Mouse (Mus musculus) urinary bladder, postnatal 4 days (tissue): Measurements from ENCODE around the gene Mon1a.

Experiments used
- DNase-seq, 2 experiments: peaks; one replicate each; pipeline ENCODE4 v3.0.0; 2021 to 2022; ENCODE audit warnings: low spot score in 2 of 2

Gene Mon1a

DNA sequence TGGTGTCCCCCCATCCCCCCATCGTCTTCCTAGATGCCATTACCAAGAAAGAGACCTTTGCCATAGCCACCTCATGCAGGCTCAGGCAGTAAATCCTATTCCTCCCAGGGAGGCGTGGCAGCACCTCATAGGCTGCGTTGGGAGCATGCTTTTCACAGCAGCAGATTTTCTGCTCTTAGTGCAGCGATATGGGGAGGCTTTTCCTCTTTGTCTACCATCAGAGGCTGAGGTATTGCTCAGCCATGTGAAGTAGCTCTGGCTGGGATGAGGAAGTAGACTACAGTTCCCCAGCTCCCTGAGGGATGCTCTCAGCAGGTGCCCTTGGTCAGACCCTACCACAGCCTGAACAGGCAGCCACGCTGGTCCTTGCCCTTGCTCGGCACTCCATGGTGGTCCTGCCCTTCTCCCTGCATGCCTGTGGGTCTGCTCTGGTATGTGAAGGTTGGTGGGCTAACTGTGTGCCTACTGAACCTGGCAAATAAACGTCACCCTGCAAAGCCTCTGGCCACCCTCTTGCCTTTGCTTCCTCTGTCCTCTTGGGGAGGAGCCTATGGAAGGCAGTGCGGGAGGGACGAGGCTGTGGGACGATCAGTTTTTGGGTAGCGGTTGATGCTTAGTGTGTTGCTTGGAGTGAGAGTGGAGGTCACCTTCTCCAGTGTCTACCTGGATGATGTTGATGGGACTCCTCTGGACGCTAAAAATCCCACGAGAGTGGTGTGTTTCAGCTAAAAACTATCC lies 61.4 kb downstream of the Mon1a start:
- DNase-seq = no peak

DNA sequence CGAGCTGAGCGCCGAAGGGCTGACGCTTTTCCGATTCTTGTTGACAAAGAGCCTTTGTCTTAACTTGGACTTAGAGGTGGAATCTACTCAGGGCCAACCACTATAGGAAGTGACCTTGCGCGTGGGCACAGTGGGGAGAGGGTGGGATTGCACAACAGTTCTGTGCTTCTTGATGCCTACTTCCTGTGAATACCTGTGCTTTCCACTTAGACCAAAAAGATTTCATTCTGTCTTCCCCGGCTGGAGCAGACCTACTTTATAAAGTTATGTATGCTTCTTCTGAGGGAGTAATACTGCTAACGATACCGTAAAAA lies 61.9 kb downstream of the Mon1a start, which contains the start of gene Traip:
Gene Traip, plus strand, starts transcription at position 215 of the 314 bp plus-strand sequence.
- DNase-seq = no peak

DNA sequence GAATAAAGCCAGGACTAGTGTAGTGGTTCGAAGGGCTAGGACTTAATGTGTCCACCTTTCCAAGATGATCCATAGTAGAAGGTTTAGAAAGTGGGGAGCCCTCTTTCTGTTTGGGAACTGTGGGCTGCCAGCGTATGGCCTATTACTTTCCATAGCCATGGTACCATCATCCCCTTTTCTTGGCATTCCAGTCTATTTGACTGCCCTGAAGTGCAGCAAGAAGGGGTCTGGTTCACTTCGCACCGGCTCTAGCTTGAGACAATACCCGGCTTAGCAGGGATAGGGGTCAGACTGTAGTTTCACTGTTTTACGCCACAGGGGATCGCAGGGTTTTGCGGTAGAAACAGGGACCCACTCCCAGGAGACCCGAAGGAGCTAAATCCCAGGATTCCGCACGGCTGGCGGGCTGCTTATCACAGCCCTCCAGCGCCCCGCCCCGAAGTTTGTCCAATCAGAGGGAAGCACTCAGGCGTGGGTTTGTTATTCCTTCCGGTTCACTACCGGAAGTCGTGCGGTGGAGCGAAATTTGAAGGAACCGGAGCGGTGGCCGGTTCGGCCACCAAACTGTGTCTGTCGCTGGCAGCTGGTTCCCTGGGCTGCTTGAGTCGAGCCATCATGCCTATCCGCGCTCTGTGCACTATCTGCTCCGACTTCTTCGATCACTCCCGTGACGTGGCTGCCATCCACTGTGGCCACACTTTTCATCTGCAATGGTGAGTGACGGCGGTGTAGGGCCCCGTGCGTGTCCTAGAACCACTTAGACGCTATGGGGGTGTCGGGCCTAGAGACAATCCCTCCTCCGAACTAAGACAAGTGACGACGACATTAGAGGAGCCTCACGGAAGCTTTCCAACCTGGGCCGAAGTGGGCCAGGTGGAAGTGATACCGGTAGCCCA lies 62.8 kb downstream of the Mon1a start:
- DNase-seq = peak; percentile 85 to 94
